Mouse (Mus musculus): ENCODE results near the gene Unc79. TPM values are rescaled to one million over a fixed set of nuclear protein-coding genes. Genes with fewer than 3 reads are reported as not detected.

Gene Unc79
- total and polyA plus RNA-seq, 3 experiments = 0.04 to 0.86 (median 0.05) TPM

- H3K36me3 ChIP-seq (replicated peaks in 1 of 2; ENCODE audit: control insufficient read depth in 1 of 2, insufficient read depth in 1 of 2, low read length in 1 of 2) = no peaks in the 10 kb centered on the region
- peak overlapping the region; percentile 95 for H3K4me2 ChIP-seq (ENCODE audit: insufficient read depth, low read depth, poor library complexity, severe bottlenecking)
- TF ChIP-seq HCFC1 (IDR thresholded peaks at IDR 0.05; ENCODE audit: low read depth, low read length) (no peak), POLR2A (IDR thresholded peaks at IDR 0.05; ENCODE audit: low read depth, low read length) (no peak), SIN3A (IDR thresholded peaks at IDR 0.05; ENCODE audit: low read length) (peak; percentile 53; the same call in 1 of the 2 replicates), SMC3 (IDR thresholded peaks at IDR 0.05; ENCODE audit: low read depth, low read length) (peak; percentile 77), USF2 (conservative IDR thresholded peaks at IDR 0.05; ENCODE audit: low read depth, low read length) (0 out of 2 replicates have a peak, but pooled peaks have one; percentile 15), MAX (IDR thresholded peaks at IDR 0.05; ENCODE audit: low read length) (peak; percentile 81), JUN (IDR thresholded peaks at IDR 0.05; ENCODE audit: insufficient read depth, low read depth, low read length) (no peak), E2F4 (IDR thresholded peaks at IDR 0.05; ENCODE audit: insufficient replicate concordance, low read depth, low read length) (no peak), BHLHE40 (IDR thresholded peaks at IDR 0.05; ENCODE audit: low read depth, low read length) (peak; percentile 80), MYC (IDR thresholded peaks at IDR 0.05; ENCODE audit: low read depth, low read length) (peak; percentile 61; the same call in 1 of the 2 replicates), TCF12 (IDR thresholded peaks at IDR 0.05; ENCODE audit: low read depth, low read length) (no peak), USF1 (IDR thresholded peaks at IDR 0.05; ENCODE audit: low read depth, low read length) (peak; percentile 51), TBP (conservative IDR thresholded peaks at IDR 0.05; ENCODE audit: low read depth, low read length) (no peak), MAFK (IDR thresholded peaks at IDR 0.05; ENCODE audit: insufficient replicate concordance, low read length) (no peak), ETS1 (conservative IDR thresholded peaks at IDR 0.05; ENCODE audit: low read depth, low read length) (no peak), JUND (conservative IDR thresholded peaks at IDR 0.05; ENCODE audit: low read depth, low read length) (no peak), POLR2AphosphoS2 (IDR thresholded peaks at IDR 0.05; ENCODE audit: low read depth, low read length) (no peak), CTCF (conservative IDR thresholded peaks at IDR 0.05 in 1 of 2, IDR thresholded peaks at IDR 0.05 in 1 of 2; ENCODE audit: low read depth in 2 of 2, low read length in 2 of 2) (peak; percentile 44 to 91), MAZ (IDR thresholded peaks at IDR 0.05; ENCODE audit: low read depth, low read length) (no peak), CHD1 (IDR thresholded peaks at IDR 0.05; ENCODE audit: low read depth, low read length) (no peak), ZC3H11A (IDR thresholded peaks at IDR 0.05; ENCODE audit: low read depth, low read length) (peak; percentile 47), RCOR1 (conservative IDR thresholded peaks at IDR 0.05; ENCODE audit: low read depth, low read length) (no peak), ELF1 (IDR thresholded peaks at IDR 0.05; ENCODE audit: low read depth, low read length) (no peak), MEF2A (IDR thresholded peaks at IDR 0.05; ENCODE audit: borderline replicate concordance, low read depth, low read length) (no peak), UBTF (IDR thresholded peaks at IDR 0.05; ENCODE audit: low read depth, low read length) (no peak), RAD21 (IDR thresholded peaks at IDR 0.05; ENCODE audit: low read depth, low read length) (peak; percentile 88), ZKSCAN1 (IDR thresholded peaks at IDR 0.05; ENCODE audit: borderline replicate concordance, low read depth, low read length) (no peak), MXI1 (IDR thresholded peaks at IDR 0.05; ENCODE audit: low read depth, low read length) (peak; percentile 49; the same call in 1 of the 2 replicates), GABPA (IDR thresholded peaks at IDR 0.05; ENCODE audit: insufficient replicate concordance, low read depth, low read length) (no peak)
- DNase-seq (ENCODE audit: extremely low read depth) = peak; percentile 60
- no peaks in the 10 kb centered on the region for H3K27me3 ChIP-seq (replicated peaks)
- H3K27ac ChIP-seq (ENCODE audit: insufficient read depth, low read depth) = no peak overlapping the region
- dilution Hi-C loops (cut with MboI; ENCODE audit: extremely low pct_ligation_motif_present, extremely low pct_unique_long_range_greater_than_20kb, low sequenced_read_pairs) = no loop called here
- H3K4me1 ChIP-seq (ENCODE audit: control insufficient read depth in 1 of 2, insufficient read depth in 2 of 2) = peaks cover 0 to 7% of the 10 kb centered on the region in 2 experiments; a peak in 2 of 4 replicates
- no peaks in the 10 kb centered on the region for H3K79me2 ChIP-seq (replicated peaks; ENCODE audit: control insufficient read depth, extremely low read depth, insufficient read depth, poor library complexity, severe bottlenecking)
- H3K9me3 ChIP-seq (replicated peaks; ENCODE audit: low read length) = peaks cover 7% of the 10 kb centered on the region
- no peak overlapping the region for H3K9ac ChIP-seq (ENCODE audit: insufficient read depth, low read depth)
- peak overlapping the region in 1 of 3 experiments; percentile 29 for H3K4me3 ChIP-seq (replicated peaks in 1 of 3; ENCODE audit: low read depth in 2 of 3, low read length in 2 of 3, poor library complexity in 1 of 3)
- in situ Hi-C loops (cut with MboI; ENCODE audit: low pct_ligation_motif_present, low pct_unique_long_range_greater_than_20kb, low sequenced_read_pairs) = loop anchor here (5.0 kb wide), 2 partner anchors 165 to 225 kb away; no protein-coding TSS in a partner anchor
Measured at GRCm38 (mm10) chr12:103142550-103143010, 193.9 kb downstream of the Unc79 start.
